Mouse (Mus musculus) ES-Bruce4 (cell line): Measurements from ENCODE around the gene Mrgprd.

ENCODE experiments used
- CTCF ChIP-seq: IDR thresholded peaks from one replicate; pipeline ENCODE4 v1.8.1; 2011; ENCODE audit warnings: low read depth, low read length
- POLR2A ChIP-seq: IDR thresholded peaks from one replicate; pipeline ENCODE4 v1.8.1; 2011; ENCODE audit warnings: low read length; ENCODE audit not compliant: insufficient read depth

DNA sequence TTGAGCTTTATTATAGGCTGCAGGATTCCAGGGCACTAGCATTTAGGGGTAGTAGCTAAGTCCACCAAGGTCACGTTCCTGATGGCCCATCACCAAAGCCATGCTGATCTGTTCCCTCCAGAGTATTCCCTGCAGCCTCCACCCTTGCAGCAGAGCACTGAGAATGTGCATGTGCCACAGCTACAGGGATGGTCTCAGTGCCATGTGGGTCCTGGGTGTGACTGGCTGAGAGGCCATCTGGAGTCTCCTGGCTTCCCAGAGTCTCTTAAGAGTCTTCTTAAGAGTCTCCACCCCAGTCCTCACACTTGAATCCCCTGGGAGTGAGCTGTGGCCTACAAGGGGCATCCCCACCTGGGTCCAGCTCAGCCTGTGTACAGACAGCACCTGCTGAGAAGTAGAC lies 4.8 kb upstream of the Mrgprd start:
- TF ChIP-seq CTCF (no peak), POLR2A (no peak)
